Mouse (Mus musculus) CH12.LX (cell line): ENCODE results near the gene Col4a2. TPM values are rescaled to one million over a fixed set of nuclear protein-coding genes. Genes with fewer than 3 reads are reported as not detected.

Experiments used
- DNase-seq: peaks from one replicate; pipeline ENCODE4 v3.0.0-alpha.2; 2013; ENCODE audit errors: extremely low read depth
- H3K27ac ChIP-seq: 2 replicates; pipeline ENCODE4 v1.5.1; 2012; ENCODE audit warnings: low read depth, mild to moderate bottlenecking, control low read depth, moderate library complexity; ENCODE audit not compliant: insufficient read depth
- H3K27me3 ChIP-seq: replicated peaks from 2 replicates; pipeline ENCODE3; 2012; ENCODE audit warnings: inconsistent platforms
- H3K36me3 ChIP-seq, 2 experiments: replicated peaks in 1 of 2; 2 replicates each; pipeline versions ENCODE3 to v1.6.1; 2012; ENCODE audit warnings: inconsistent platforms in 1 of 2, low read length in 1 of 2, mild to moderate bottlenecking in 1 of 2, mixed read lengths in 1 of 2, moderate library complexity in 1 of 2; ENCODE audit not compliant: control insufficient read depth in 1 of 2, insufficient read depth in 1 of 2
- H3K4me1 ChIP-seq, 2 experiments: 2 replicates each; pipeline ENCODE4 v1.6.1; 2012; ENCODE audit warnings: inconsistent platforms in 1 of 2, moderate library complexity in 1 of 2; ENCODE audit not compliant: insufficient read depth in 2 of 2, control insufficient read depth in 1 of 2
- H3K4me2 ChIP-seq: 2 replicates; pipeline ENCODE4 v1.6.1; 2012; ENCODE audit warnings: low read depth, mild to moderate bottlenecking, control low read depth; ENCODE audit not compliant: poor library complexity, insufficient read depth, severe bottlenecking
- H3K4me3 ChIP-seq, 3 experiments: fragments of 150-350 bp in 1 of 3; sonication (generic) in 1 of 3; replicated peaks in 1 of 3; 2 replicates each; pipeline versions ENCODE3 to v1.5.1; 2011 to 2012; ENCODE audit warnings: low read depth in 2 of 3, low read length in 2 of 3, mild to moderate bottlenecking in 2 of 3, moderate library complexity in 2 of 3, control low read depth in 1 of 3, improper control_type of control experiment in 1 of 3, inconsistent platforms in 1 of 3, mixed read lengths in 1 of 3; ENCODE audit not compliant: poor library complexity in 1 of 3
- H3K79me2 ChIP-seq: replicated peaks from 2 replicates; pipeline ENCODE4 v1.6.1; 2012; ENCODE audit warnings: mild to moderate bottlenecking, moderate library complexity; ENCODE audit not compliant: control insufficient read depth, poor library complexity, insufficient read depth, severe bottlenecking; ENCODE audit errors: extremely low read depth
- H3K9ac ChIP-seq: 2 replicates; pipeline ENCODE4 v1.6.1; 2012; ENCODE audit warnings: low read depth, mild to moderate bottlenecking, control low read depth, moderate library complexity; ENCODE audit not compliant: insufficient read depth
- H3K9me3 ChIP-seq: replicated peaks from 2 replicates; pipeline ENCODE3; 2012; ENCODE audit warnings: low read length, inconsistent platforms, mixed read lengths
- BHLHE40 ChIP-seq: IDR thresholded peaks from 2 replicates; pipeline ENCODE4 v1.6.1; 2011; ENCODE audit warnings: mild to moderate bottlenecking, low read depth, low read length, improper control_type of control experiment
- CHD1 ChIP-seq: IDR thresholded peaks from 2 replicates; pipeline ENCODE4 v1.6.1; 2012; ENCODE audit warnings: low read depth, low read length, improper control_type of control experiment, inconsistent platforms
- CHD2 ChIP-seq: IDR thresholded peaks from 2 replicates; pipeline ENCODE4 v1.6.1; 2011; ENCODE audit warnings: low read length, improper control_type of control experiment
- CTCF ChIP-seq, 2 experiments: IDR thresholded peaks in 1 of 2; conservative IDR thresholded peaks in 1 of 2; 2 replicates each; pipeline ENCODE4 v1.5.1; 2011 to 2012; ENCODE audit warnings: low read depth in 2 of 2, low read length in 2 of 2, improper control_type of control experiment in 1 of 2, inconsistent platforms in 1 of 2, mild to moderate bottlenecking in 1 of 2, moderate library complexity in 1 of 2
- E2F4 ChIP-seq: IDR thresholded peaks from 2 replicates; pipeline ENCODE4 v1.6.1; 2011; ENCODE audit warnings: low read depth, low read length, improper control_type of control experiment; ENCODE audit not compliant: insufficient replicate concordance
- EP300 ChIP-seq: IDR thresholded peaks from 2 replicates; pipeline ENCODE4 v1.6.1; 2011; ENCODE audit warnings: low read length, improper control_type of control experiment
- GABPA ChIP-seq: IDR thresholded peaks from 2 replicates; pipeline ENCODE4 v1.6.1; 2012; ENCODE audit warnings: low read depth, low read length, improper control_type of control experiment, inconsistent platforms; ENCODE audit not compliant: insufficient replicate concordance
- JUN ChIP-seq: IDR thresholded peaks from 2 replicates; pipeline ENCODE4 v1.6.1; 2011; ENCODE audit warnings: low read depth, mild to moderate bottlenecking, low read length, improper control_type of control experiment, moderate library complexity; ENCODE audit not compliant: insufficient read depth
- KAT2A ChIP-seq: IDR thresholded peaks from 2 replicates; pipeline ENCODE4 v1.6.1; 2012; ENCODE audit warnings: low read length, improper control_type of control experiment, inconsistent platforms; ENCODE audit not compliant: insufficient replicate concordance
- MAX ChIP-seq: IDR thresholded peaks from 2 replicates; pipeline ENCODE4 v1.6.1; 2011; ENCODE audit warnings: low read length, improper control_type of control experiment
- MAZ ChIP-seq: IDR thresholded peaks from 2 replicates; pipeline ENCODE4 v1.6.1; 2012; ENCODE audit warnings: low read depth, mild to moderate bottlenecking, inconsistent platforms, low read length, improper control_type of control experiment, moderate library complexity
- MXI1 ChIP-seq: IDR thresholded peaks from 2 replicates; pipeline ENCODE4 v1.6.1; 2011; ENCODE audit warnings: mild to moderate bottlenecking, low read depth, low read length, improper control_type of control experiment
- NRF1 ChIP-seq: IDR thresholded peaks from 2 replicates; pipeline ENCODE4 v1.6.1; 2014; ENCODE audit warnings: low read depth, mild to moderate bottlenecking, inconsistent platforms, low read length, improper control_type of control experiment, moderate library complexity
- PAX5 ChIP-seq: IDR thresholded peaks from 2 replicates; pipeline ENCODE4 v1.6.1; 2012; ENCODE audit warnings: low read length, inconsistent platforms, mixed read lengths
- POLR2A ChIP-seq: IDR thresholded peaks from 2 replicates; pipeline ENCODE4 v1.6.1; 2011; ENCODE audit warnings: low read depth, mild to moderate bottlenecking, improper control_type of control experiment, low read length
- POLR2AphosphoS2 ChIP-seq: IDR thresholded peaks from 2 replicates; pipeline ENCODE4 v1.6.1; 2011; ENCODE audit warnings: low read depth, low read length, improper control_type of control experiment
- RAD21 ChIP-seq: IDR thresholded peaks from 2 replicates; pipeline ENCODE4 v1.6.1; 2011; ENCODE audit warnings: low read depth, mild to moderate bottlenecking, low read length, improper control_type of control experiment, moderate library complexity
- RCOR1 ChIP-seq: conservative IDR thresholded peaks from 2 replicates; pipeline ENCODE4 v1.6.1; 2012; ENCODE audit warnings: low read depth, mild to moderate bottlenecking, inconsistent platforms, low read length, improper control_type of control experiment
- SIN3A ChIP-seq: IDR thresholded peaks from 2 replicates; pipeline ENCODE4 v1.6.1; 2012; ENCODE audit warnings: low read length, improper control_type of control experiment, inconsistent platforms
- UBTF ChIP-seq: IDR thresholded peaks from 2 replicates; pipeline ENCODE4 v1.6.1; 2012; ENCODE audit warnings: low read depth, mild to moderate bottlenecking, inconsistent platforms, low read length, improper control_type of control experiment, moderate library complexity
- USF1 ChIP-seq: IDR thresholded peaks from 2 replicates; pipeline ENCODE4 v1.6.1; 2014; ENCODE audit warnings: low read depth, mild to moderate bottlenecking, inconsistent platforms, low read length, improper control_type of control experiment
- ZC3H11A ChIP-seq: IDR thresholded peaks from 2 replicates; pipeline ENCODE4 v1.6.1; 2012; ENCODE audit warnings: low read depth, mild to moderate bottlenecking, inconsistent platforms, low read length, improper control_type of control experiment
- ZKSCAN1 ChIP-seq: IDR thresholded peaks from 2 replicates; pipeline ENCODE4 v1.6.1; 2012; ENCODE audit warnings: low read depth, inconsistent platforms, low read length, improper control_type of control experiment, borderline replicate concordance
- ZMIZ1 ChIP-seq: IDR thresholded peaks from 2 replicates; pipeline ENCODE4 v1.6.1; 2012; ENCODE audit warnings: low read depth, mild to moderate bottlenecking, inconsistent platforms, low read length, improper control_type of control experiment
- dilution Hi-C: fragments of 300-500 bp; cut with MboI; formaldehyde crosslinking; loops from 2 replicates; pipeline ENCODE4 v1.14.3; 2020; ENCODE audit warnings: low sequenced_read_pairs; ENCODE audit not compliant: extremely low pct_unique_long_range_greater_than_20kb, extremely low pct_ligation_motif_present
- in situ Hi-C: fragments of 300-500 bp; cut with MboI; formaldehyde crosslinking; loops from 3 replicates; pipeline ENCODE4 v1.14.3; 2019; ENCODE audit warnings: low sequenced_read_pairs, low pct_ligation_motif_present, low pct_unique_long_range_greater_than_20kb, mixed read lengths
- polyA plus RNA-seq: library from polyadenylated mRNA; unstranded; fragments of >175 nt; gene quantifications from 2 replicates; pipeline ENCODE4 v1.2.1, GENCODE M21; 2012; ENCODE audit warnings: low read depth; ENCODE audit not compliant: insufficient read length
- total RNA-seq, 2 experiments: library from RNA; depleted of rRNA; stranded (reverse); fragments of 300-350 nt in 1 of 2; fragments of >200 nt in 1 of 2; gene quantifications; 2 replicates each; pipeline ENCODE4 v1.2.3; 2012 to 2014

Col4a2 gene
- total and polyA plus RNA-seq, 3 experiments: 0.04 to 0.07 TPM; not detected in 1

DNA sequence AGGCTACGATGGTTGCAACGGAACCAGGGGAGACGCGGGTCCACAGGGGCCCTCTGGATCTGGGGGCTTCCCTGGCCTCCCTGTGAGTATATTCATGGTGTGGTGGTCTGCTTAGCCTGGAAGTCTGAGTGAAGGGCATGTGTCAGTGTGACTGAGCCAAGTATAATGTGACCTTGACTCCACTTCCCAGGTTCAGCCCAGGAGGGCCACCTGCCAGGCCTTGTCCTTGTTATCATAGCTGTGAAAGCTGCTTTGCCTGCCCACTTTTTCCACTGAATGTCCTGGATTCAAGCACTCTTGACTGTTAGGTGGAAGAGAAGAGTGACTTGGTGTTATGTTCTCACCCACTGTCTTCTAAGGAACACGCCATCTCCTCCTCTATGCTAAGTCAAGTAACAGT lies 88.6 kb downstream of the Col4a2 start:
- DNase-seq: no peak
- Histone ChIP-seq H3K4me2 (no peak overlapping the region), H3K27ac (no peak overlapping the region), H3K79me2 (no peaks in the 10 kb centered on the region), H3K4me3 (no peak overlapping the region), H3K4me1 (peaks cover 1 to 2% of the 10 kb centered on the region in 2 experiments), H3K9me3 (no peaks in the 10 kb centered on the region), H3K27me3 (peaks cover 67% of the 10 kb centered on the region), H3K36me3 (no peaks in the 10 kb centered on the region), H3K9ac (no peak overlapping the region)
- no peak for TF ChIP-seq BHLHE40
- no peak for TF ChIP-seq EP300
- TF ChIP-seq MAX: no peak
- TF ChIP-seq CHD1: no peak
- no peak for TF ChIP-seq POLR2A
- no peak for TF ChIP-seq NRF1
- no peak for TF ChIP-seq RAD21
- no peak for TF ChIP-seq UBTF
- no peak for TF ChIP-seq GABPA
- no peak for TF ChIP-seq ZC3H11A
- TF ChIP-seq MXI1: no peak
- TF ChIP-seq MAZ: no peak
- TF ChIP-seq E2F4: no peak
- no peak for TF ChIP-seq ZKSCAN1
- TF ChIP-seq CTCF (conservative IDR thresholded peaks at IDR 0.05 in 1 of 2, IDR thresholded peaks at IDR 0.05 in 1 of 2; ENCODE audit: low read depth in 2 of 2, low read length in 2 of 2): no peak
- no peak for TF ChIP-seq POLR2AphosphoS2
- dilution Hi-C loops: no loop called here
- in situ Hi-C loops: no loop called here

DNA sequence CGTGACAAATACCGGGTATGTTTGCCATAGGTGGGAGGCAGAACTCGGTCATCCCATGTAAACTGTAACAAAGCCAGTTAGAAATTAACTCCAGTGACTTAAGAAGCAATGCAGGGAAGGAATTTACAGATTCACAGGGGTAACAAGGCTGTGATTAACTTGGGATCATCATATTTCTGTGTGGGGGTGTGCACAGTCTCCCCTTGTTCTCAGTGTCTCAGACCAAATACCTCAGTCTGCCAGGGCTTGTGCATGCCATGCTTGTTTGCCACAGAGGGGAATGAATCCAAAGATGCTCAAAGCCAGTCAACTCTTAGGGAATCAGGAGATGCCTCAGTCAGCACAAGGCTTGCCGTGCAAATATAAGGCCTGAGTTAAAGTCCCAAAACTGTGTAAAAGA lies 89.6 kb downstream of the Col4a2 start:
- Histone ChIP-seq H3K9ac (no peak overlapping the region), H3K4me3 (no peak overlapping the region), H3K27me3 (peaks cover 67% of the 10 kb centered on the region), H3K27ac (no peak overlapping the region), H3K9me3 (no peaks in the 10 kb centered on the region)
- in situ Hi-C loops (no loop called here), dilution Hi-C loops (no loop called here)
- DNase-seq: no peak
- TF ChIP-seq POLR2AphosphoS2 (no peak), CHD2 (no peak), USF1 (no peak), ZMIZ1 (no peak), UBTF (no peak), SIN3A (no peak), PAX5 (no peak), JUN (no peak), RCOR1 (no peak), KAT2A (no peak)
- TF ChIP-seq, all 38 proteins: peak for 0
- Histone ChIP-seq H3K4me2 (no peak overlapping the region), H3K36me3 (no peaks in the 10 kb centered on the region), H3K4me1 (no peaks in the 10 kb centered on the region), H3K79me2 (no peaks in the 10 kb centered on the region)
